Mouse (Mus musculus) stomach, postnatal 0 days (tissue): ENCODE measurements at regions not wholly inside any gene's neighbourhood (a gene's known extent, or its start where the extent isn't known, plus 50 kb on each side); places are given as distances from the start of the nearest gene placed in this dataset.

Source experiments
- CTCF ChIP-seq: IDR thresholded peaks from 2 replicates; pipeline ENCODE4 v1.5.1; 2016; ENCODE audit warnings: antibody characterized with exemption, low read depth, mild to moderate bottlenecking, moderate library complexity
- EP300 ChIP-seq: optimal IDR thresholded peaks from 2 replicates; pipeline ENCODE3; 2016; ENCODE audit warnings: antibody characterized with exemption

DNA sequence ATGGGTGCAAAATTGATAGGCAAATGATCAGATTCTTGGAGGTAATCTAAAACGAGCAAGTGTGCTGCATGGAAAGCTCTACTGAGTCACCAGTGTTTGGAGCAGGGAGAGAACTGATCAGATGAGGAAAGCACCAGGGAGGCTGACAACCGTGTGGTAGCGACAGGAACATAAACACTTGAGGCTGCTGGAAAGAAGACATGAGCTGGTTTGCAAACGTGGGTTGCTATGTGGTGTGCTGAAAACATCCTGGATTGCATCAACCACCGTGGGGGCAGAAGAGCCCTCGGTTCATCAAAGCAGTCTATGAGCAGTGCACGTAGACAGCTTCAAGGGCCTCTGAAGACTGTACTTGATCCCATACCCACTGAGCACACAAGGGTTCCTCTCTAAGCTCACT, 69.0 kb upstream of the Pthlh start:
- TF ChIP-seq CTCF (no peak), EP300 (no peak)
